Mouse (Mus musculus): ENCODE measurements around the gene Clasp2.

- TF ChIP-seq POLR2A (IDR thresholded peaks at IDR 0.05; ENCODE audit: low read depth, low read length) (no peak), CTCF (IDR thresholded peaks at IDR 0.05; ENCODE audit: extremely low read depth, insufficient read length, insufficient replicate concordance, low read depth, low read length) (no peak)
Measured at GRCm38 (mm10) chr9:113922677-113923076, 181.4 kb downstream of the Clasp2 start.

All from small intestine, adult 2 months (tissue).